Mouse (Mus musculus) lung, embryonic 15.5 days (tissue): ENCODE results near the gene Ibtk. TPM values are rescaled to one million over a fixed set of nuclear protein-coding genes. Genes with fewer than 3 reads are reported as not detected.

Experiments
- ATAC-seq: fragments of 200-750 bp; cut with Nextera tagmentation; 2 replicates; pipeline ENCODE4 v1.8.0; 2017; ENCODE audit warnings: moderate number of reproducible peaks, borderline replicate concordance; ENCODE audit not compliant: low FRiP score, low TSS enrichment; ENCODE audit errors: extremely low read depth
- H3K27ac ChIP-seq: fragments of 300-500 bp; sonication (generic); 2 replicates; pipeline ENCODE4 v1.5.1; 2015; ENCODE audit warnings: moderate library complexity, mild to moderate bottlenecking, inconsistent platforms
- H3K27me3 ChIP-seq: fragments of 300-500 bp; sonication (generic); 2 replicates; pipeline ENCODE4 v1.6.1; 2015; ENCODE audit warnings: inconsistent platforms
- H3K36me3 ChIP-seq: fragments of 300-500 bp; sonication (generic); 2 replicates; pipeline ENCODE4 v1.6.1; 2015; ENCODE audit warnings: inconsistent platforms
- H3K4me1 ChIP-seq: fragments of 300-500 bp; sonication (generic); 2 replicates; pipeline ENCODE4 v1.6.1; 2015; ENCODE audit warnings: inconsistent platforms
- H3K4me2 ChIP-seq: fragments of 300-500 bp; sonication (generic); 2 replicates; pipeline ENCODE4 v1.6.1; 2015; ENCODE audit warnings: inconsistent platforms, mild to moderate bottlenecking, moderate library complexity
- H3K4me3 ChIP-seq: fragments of 300-500 bp; sonication (generic); 2 replicates; pipeline ENCODE4 v1.5.1; 2015; ENCODE audit warnings: mild to moderate bottlenecking, inconsistent platforms
- H3K9ac ChIP-seq: fragments of 300-500 bp; sonication (generic); 2 replicates; pipeline ENCODE4 v1.6.1; 2015; ENCODE audit warnings: inconsistent platforms
- H3K9me3 ChIP-seq: fragments of 300-500 bp; sonication (generic); 2 replicates; pipeline ENCODE4 v1.6.1; 2016; ENCODE audit warnings: inconsistent platforms
- WGBS: fragments of 180-500 bp; shearing (Covaris S2); methylation state at CpG from one replicate; pipeline ENCODE4 v1.1.7; 2015; 5-methylcytosine and 5-hydroxymethylcytosine counted together
- polyA plus RNA-seq: library from polyadenylated mRNA; unstranded; fragments of >200 nt; fragmentation: Nextera tagmentation; extraction: Ambion mirVana; gene quantifications from 2 replicates; pipeline ENCODE4 v1.2.1, GENCODE M21; 2015

Gene Ibtk
- polyA plus RNA-seq, 1 experiment from 2014 or later, result 31.1 TPM

GRCm38 (mm10) chr9:85749922-85750509 lies 882 bp upstream of the Ibtk start:
- 7% methylated on average over 5 of the region's 5 CpGs for WGBS
- Histone ChIP-seq H3K36me3 (no peaks in the 10 kb centered on the region), H3K9ac (peak overlapping the region; percentile 99), H3K4me3 (peak overlapping the region; percentile 96), H3K27ac (peak overlapping the region; percentile 100), H3K27me3 (no peaks in the 10 kb centered on the region), H3K9me3 (no peaks in the 10 kb centered on the region), H3K4me1 (peaks cover 15% of the 10 kb centered on the region; the same call in 1 of the 2 replicates), H3K4me2 (peak overlapping the region; percentile 75)
- ATAC-seq, result peak; percentile 9; the same call in 1 of the 2 replicates

- Histone ChIP-seq H3K4me1 (peaks cover 15% of the 10 kb centered on the region; the same call in 1 of the 2 replicates), H3K9me3 (no peaks in the 10 kb centered on the region), H3K27me3 (no peaks in the 10 kb centered on the region), H3K36me3 (peaks cover under 1% of the 10 kb centered on the region), H3K27ac (peak overlapping the region; percentile 100), H3K9ac (peak overlapping the region; percentile 99), H3K4me3 (peak overlapping the region; percentile 96), H3K4me2 (peak overlapping the region; percentile 75)
- ATAC-seq, result peak; percentile 78
- under 1% methylated on average over 43 of the region's 43 CpGs for WGBS
Observed at GRCm38 (mm10) chr9:85748204-85749141, 661 bp downstream of the Ibtk start.

- no peak overlapping the region for H3K4me2 ChIP-seq
Observed at GRCm38 (mm10) chr9:85745566-85745965, 3.6 kb downstream of the Ibtk start.

GRCm38 (mm10) chr9:85743358-85743757 lies 5.8 kb downstream of the Ibtk start:
- peaks cover 27% of the 10 kb centered on the region for H3K36me3 ChIP-seq
- no peak overlapping the region for H3K4me3 ChIP-seq
- H3K4me2 ChIP-seq, result no peak overlapping the region
- ATAC-seq, result no peak
- H3K9me3 ChIP-seq, result no peaks in the 10 kb centered on the region
- no peaks in the 10 kb centered on the region for H3K27me3 ChIP-seq
- H3K27ac ChIP-seq, result no peak overlapping the region
- no peak overlapping the region for H3K9ac ChIP-seq
- 72% methylated on average over 11 of the region's 11 CpGs for WGBS
- H3K4me1 ChIP-seq, result peaks cover 8% of the 10 kb centered on the region; the same call in 1 of the 2 replicates

More at GRCm38 (mm10) chr9:85745566-85745965, 3.6 kb downstream of the Ibtk start:
- Histone ChIP-seq H3K36me3 (peaks cover 17% of the 10 kb centered on the region), H3K9me3 (no peaks in the 10 kb centered on the region), H3K27ac (0 out of 2 replicates have a peak overlapping the region, but pooled peaks have one; percentile 37), H3K4me3 (no peak overlapping the region), H3K9ac (no peak overlapping the region), H3K27me3 (no peaks in the 10 kb centered on the region), H3K4me1 (peaks cover 15% of the 10 kb centered on the region; the same call in 1 of the 2 replicates)
- no peak for ATAC-seq
- WGBS, result 59% methylated on average over 2 of the region's 2 CpGs

GRCm38 (mm10) chr9:85742107-85742506 lies 7.0 kb downstream of the Ibtk start:
- H3K27ac ChIP-seq, result no peak overlapping the region
- no peaks in the 10 kb centered on the region for H3K27me3 ChIP-seq
- peaks cover 27% of the 10 kb centered on the region for H3K36me3 ChIP-seq
- peaks cover 3% of the 10 kb centered on the region; the same call in 1 of the 2 replicates for H3K4me1 ChIP-seq
- ATAC-seq, result no peak
- no peak overlapping the region for H3K4me3 ChIP-seq
- WGBS, result 89% methylated on average over 4 of the region's 4 CpGs
- no peak overlapping the region for H3K4me2 ChIP-seq
- H3K9me3 ChIP-seq, result no peaks in the 10 kb centered on the region
- no peak overlapping the region for H3K9ac ChIP-seq

GRCm38 (mm10) chr9:85739279-85739678 lies 9.9 kb downstream of the Ibtk start:
- peaks cover 39% of the 10 kb centered on the region for H3K36me3 ChIP-seq
- no peak for ATAC-seq
- H3K9ac ChIP-seq, result no peak overlapping the region
- no peak overlapping the region for H3K27ac ChIP-seq
- no peaks in the 10 kb centered on the region for H3K27me3 ChIP-seq
- H3K9me3 ChIP-seq, result no peaks in the 10 kb centered on the region
- no peaks in the 10 kb centered on the region for H3K4me1 ChIP-seq
- no peak overlapping the region for H3K4me3 ChIP-seq
- 74% methylated on average over 4 of the region's 4 CpGs for WGBS
- no peak overlapping the region for H3K4me2 ChIP-seq

- no peak; the same call in 1 of the 2 replicates for ATAC-seq
Observed at GRCm38 (mm10) chr9:85734821-85735220, 14.3 kb downstream of the Ibtk start.

GRCm38 (mm10) chr9:85724078-85724477 lies 25.1 kb downstream of the Ibtk start:
- H3K4me3 ChIP-seq, result no peak overlapping the region
- WGBS, result 88% methylated on average over 9 of the region's 9 CpGs
- no peaks in the 10 kb centered on the region for H3K9me3 ChIP-seq
- H3K9ac ChIP-seq, result no peak overlapping the region
- no peak overlapping the region for H3K4me2 ChIP-seq
- no peaks in the 10 kb centered on the region for H3K27me3 ChIP-seq
- no peak for ATAC-seq
- no peak overlapping the region for H3K27ac ChIP-seq
- H3K36me3 ChIP-seq, result peaks cover 69% of the 10 kb centered on the region
- H3K4me1 ChIP-seq, result no peaks in the 10 kb centered on the region

More at GRCm38 (mm10) chr9:85734821-85735220, 14.3 kb downstream of the Ibtk start:
- no peak overlapping the region for H3K27ac ChIP-seq
- 60% methylated on average over 4 of the region's 4 CpGs for WGBS
- H3K4me3 ChIP-seq, result no peak overlapping the region
- no peaks in the 10 kb centered on the region for H3K4me1 ChIP-seq
- no peak overlapping the region for H3K9ac ChIP-seq
- no peaks in the 10 kb centered on the region for H3K27me3 ChIP-seq
- H3K9me3 ChIP-seq, result no peaks in the 10 kb centered on the region
- peaks cover 55% of the 10 kb centered on the region for H3K36me3 ChIP-seq
- no peak overlapping the region for H3K4me2 ChIP-seq

GRCm38 (mm10) chr9:85717336-85717735 lies 31.8 kb downstream of the Ibtk start:
- WGBS, result 65% methylated on average over 7 of the region's 7 CpGs
- no peak for ATAC-seq
- Histone ChIP-seq H3K9ac (no peak overlapping the region), H3K4me3 (no peak overlapping the region), H3K9me3 (no peaks in the 10 kb centered on the region), H3K4me2 (no peak overlapping the region), H3K27ac (no peak overlapping the region), H3K4me1 (no peaks in the 10 kb centered on the region), H3K36me3 (peaks cover 76% of the 10 kb centered on the region), H3K27me3 (no peaks in the 10 kb centered on the region)

- WGBS, result 90% methylated on average over 6 of the region's 6 CpGs
- Histone ChIP-seq H3K27me3 (no peaks in the 10 kb centered on the region), H3K36me3 (peaks cover 83% of the 10 kb centered on the region), H3K4me2 (no peak overlapping the region), H3K4me3 (no peak overlapping the region), H3K9ac (no peak overlapping the region), H3K4me1 (no peaks in the 10 kb centered on the region), H3K9me3 (no peaks in the 10 kb centered on the region), H3K27ac (no peak overlapping the region)
- no peak for ATAC-seq
Observed at GRCm38 (mm10) chr9:85707302-85707701, 41.8 kb downstream of the Ibtk start.

- H3K9ac ChIP-seq, result no peak overlapping the region
- no peaks in the 10 kb centered on the region for H3K4me1 ChIP-seq
- H3K9me3 ChIP-seq, result no peaks in the 10 kb centered on the region
- H3K4me3 ChIP-seq, result no peak overlapping the region
- H3K36me3 ChIP-seq, result peaks cover 61% of the 10 kb centered on the region
- H3K27ac ChIP-seq, result no peak overlapping the region
- ATAC-seq, result no peak
- no peaks in the 10 kb centered on the region for H3K27me3 ChIP-seq
- 82% methylated on average over 5 of the region's 5 CpGs for WGBS
- H3K4me2 ChIP-seq, result no peak overlapping the region
Observed at GRCm38 (mm10) chr9:85701981-85702380, 47.2 kb downstream of the Ibtk start.

GRCm38 (mm10) chr9:85695606-85696005 lies 53.5 kb downstream of the Ibtk start:
- H3K27me3 ChIP-seq, result no peaks in the 10 kb centered on the region
- H3K4me1 ChIP-seq, result no peaks in the 10 kb centered on the region
- 91% methylated on average over 3 of the region's 3 CpGs for WGBS
- H3K9ac ChIP-seq, result no peak overlapping the region
- H3K27ac ChIP-seq, result no peak overlapping the region
- H3K36me3 ChIP-seq, result peaks cover 34% of the 10 kb centered on the region
- no peak overlapping the region for H3K4me2 ChIP-seq
- no peaks in the 10 kb centered on the region for H3K9me3 ChIP-seq
- H3K4me3 ChIP-seq, result no peak overlapping the region
- ATAC-seq, result no peak
